Mouse (Mus musculus): Measurements from ENCODE around the gene Smg1.

- TF ChIP-seq CTCF (IDR thresholded peaks at IDR 0.05; ENCODE audit: borderline replicate concordance, insufficient read depth, low read depth, low read length): no peak
- TF ChIP-seq POLR2A (IDR thresholded peaks at IDR 0.05; ENCODE audit: borderline replicate concordance, insufficient read depth, low read length): no peak
Observed at GRCm38 (mm10) chr7:118249563-118249962, 6.1 kb upstream of the Smg1 start.

Measured in cerebellum, adult 2 months (tissue).